Mouse (Mus musculus): ENCODE measurements at regions not wholly inside any gene's neighbourhood (a gene's known extent, or its start where the extent isn't known, plus 50 kb on each side); places are given as distances from the start of the nearest gene placed in this dataset.

DNA sequence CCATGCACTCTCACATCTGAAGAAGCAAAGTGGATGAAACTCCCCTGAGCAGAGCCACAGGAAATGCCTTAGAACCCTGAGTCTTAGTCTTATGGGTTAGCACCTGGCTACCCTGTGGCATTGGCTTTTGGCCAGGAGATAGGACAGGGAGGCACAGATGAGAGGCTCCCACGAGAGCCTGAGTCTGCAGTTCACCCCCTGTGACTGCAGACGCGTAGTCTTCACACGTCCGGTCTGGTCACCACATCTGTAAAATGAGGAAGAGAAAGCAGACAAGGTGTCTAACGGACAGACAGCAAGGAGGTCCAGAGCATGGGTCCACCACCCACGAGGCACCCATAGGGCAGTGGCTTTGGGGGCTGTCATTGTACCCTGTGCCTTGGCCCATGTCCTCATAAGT is 203.2 kb upstream of the Tle3 start:
- DNase-seq (ENCODE audit: low spot score) (no peak), ATAC-seq (ENCODE audit: low FRiP score) (no peak)
- Histone ChIP-seq H3K4me3 (replicated peaks; ENCODE audit: low read length) (no peak overlapping the region), H3K9me3 (ENCODE audit: control insufficient read depth, low read length) (no peaks in the 10 kb centered on the region), H3K9ac (no peak overlapping the region), H3K4me2 (replicated peaks) (no peak overlapping the region), H3K27me3 (ENCODE audit: control insufficient read depth, insufficient read depth, low read length) (no peaks in the 10 kb centered on the region), H3K27ac (no peak overlapping the region), H3K4me1 (replicated peaks; ENCODE audit: control insufficient read depth, insufficient read depth, low read length) (peaks cover 5% of the 10 kb centered on the region), H3K36me3 (replicated peaks; ENCODE audit: control insufficient read depth, insufficient read depth) (no peaks in the 10 kb centered on the region)
- WGBS: 90% methylated on average over 7 of the region's 7 CpGs

GRCm38 (mm10) chr9:61169506-61170090 is 202.6 kb upstream of the Tle3 start:
- Histone ChIP-seq H3K36me3 (replicated peaks; ENCODE audit: control insufficient read depth, insufficient read depth) (no peaks in the 10 kb centered on the region), H3K4me1 (replicated peaks; ENCODE audit: control insufficient read depth, insufficient read depth, low read length) (peaks cover 5% of the 10 kb centered on the region), H3K9ac (no peak overlapping the region), H3K9me3 (ENCODE audit: control insufficient read depth, low read length) (no peaks in the 10 kb centered on the region), H3K4me3 (replicated peaks; ENCODE audit: low read length) (no peak overlapping the region), H3K4me2 (replicated peaks) (no peak overlapping the region), H3K27ac (no peak overlapping the region), H3K27me3 (ENCODE audit: control insufficient read depth, insufficient read depth, low read length) (no peaks in the 10 kb centered on the region)
- no peak for ATAC-seq (ENCODE audit: low FRiP score)
- WGBS: 87% methylated on average over 9 of the region's 9 CpGs
- no peak for DNase-seq (ENCODE audit: low spot score)

- Histone ChIP-seq H3K27ac (no peak overlapping the region), H3K4me1 (replicated peaks; ENCODE audit: control insufficient read depth, insufficient read depth, low read length) (no peaks in the 10 kb centered on the region), H3K9me3 (ENCODE audit: control insufficient read depth, low read length) (no peaks in the 10 kb centered on the region), H3K9ac (no peak overlapping the region), H3K36me3 (replicated peaks; ENCODE audit: control insufficient read depth, insufficient read depth) (no peaks in the 10 kb centered on the region), H3K4me3 (replicated peaks; ENCODE audit: low read length) (no peak overlapping the region), H3K27me3 (ENCODE audit: control insufficient read depth, insufficient read depth, low read length) (no peaks in the 10 kb centered on the region), H3K4me2 (replicated peaks) (no peak overlapping the region)
- WGBS: 93% methylated on average over 6 of the region's 6 CpGs
- no peak for DNase-seq (ENCODE audit: low spot score)
- no peak for ATAC-seq (ENCODE audit: low FRiP score)
Observed at GRCm38 (mm10) chr9:61170921-61171320, 201.2 kb upstream of the Tle3 start.

GRCm38 (mm10) chr9:61172421-61172820 is 199.7 kb upstream of the Tle3 start:
- Histone ChIP-seq H3K4me1 (replicated peaks; ENCODE audit: control insufficient read depth, insufficient read depth, low read length) (no peaks in the 10 kb centered on the region), H3K27me3 (ENCODE audit: control insufficient read depth, insufficient read depth, low read length) (no peaks in the 10 kb centered on the region), H3K9me3 (ENCODE audit: control insufficient read depth, low read length) (no peaks in the 10 kb centered on the region), H3K36me3 (replicated peaks; ENCODE audit: control insufficient read depth, insufficient read depth) (no peaks in the 10 kb centered on the region), H3K4me2 (replicated peaks) (no peak overlapping the region), H3K27ac (no peak overlapping the region), H3K4me3 (replicated peaks; ENCODE audit: low read length) (no peak overlapping the region), H3K9ac (no peak overlapping the region)
- ATAC-seq (ENCODE audit: low FRiP score): no peak
- no peak for DNase-seq (ENCODE audit: low spot score)

DNA sequence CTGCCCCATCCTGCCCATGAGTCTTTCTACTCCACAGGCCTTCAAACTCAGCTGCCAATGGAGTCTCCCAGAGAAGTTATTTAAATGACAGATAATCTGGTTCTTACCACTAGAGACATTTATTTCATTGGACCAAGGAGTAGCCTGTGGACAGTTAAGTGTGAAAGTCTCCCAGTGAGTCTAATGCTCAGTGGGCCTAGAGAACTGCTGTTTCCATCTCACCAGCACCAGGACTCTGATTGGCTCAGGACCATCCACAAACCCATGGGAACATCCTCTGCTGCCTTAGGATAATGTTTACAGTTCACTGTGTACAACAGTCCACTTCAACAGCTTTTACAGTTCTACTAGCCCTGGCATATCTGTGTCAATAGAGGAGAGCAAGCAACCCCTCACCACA is 198.6 kb upstream of the Tle3 start:
- Histone ChIP-seq H3K27me3 (ENCODE audit: control insufficient read depth, insufficient read depth, low read length) (no peaks in the 10 kb centered on the region), H3K4me2 (replicated peaks) (no peak overlapping the region), H3K9me3 (ENCODE audit: control insufficient read depth, low read length) (no peaks in the 10 kb centered on the region), H3K4me1 (replicated peaks; ENCODE audit: control insufficient read depth, insufficient read depth, low read length) (no peaks in the 10 kb centered on the region), H3K9ac (no peak overlapping the region), H3K4me3 (replicated peaks; ENCODE audit: low read length) (no peak overlapping the region), H3K27ac (no peak overlapping the region), H3K36me3 (replicated peaks; ENCODE audit: control insufficient read depth, insufficient read depth) (no peaks in the 10 kb centered on the region)
- no peak for ATAC-seq (ENCODE audit: low FRiP score)
- no peak for DNase-seq (ENCODE audit: low spot score)

DNA sequence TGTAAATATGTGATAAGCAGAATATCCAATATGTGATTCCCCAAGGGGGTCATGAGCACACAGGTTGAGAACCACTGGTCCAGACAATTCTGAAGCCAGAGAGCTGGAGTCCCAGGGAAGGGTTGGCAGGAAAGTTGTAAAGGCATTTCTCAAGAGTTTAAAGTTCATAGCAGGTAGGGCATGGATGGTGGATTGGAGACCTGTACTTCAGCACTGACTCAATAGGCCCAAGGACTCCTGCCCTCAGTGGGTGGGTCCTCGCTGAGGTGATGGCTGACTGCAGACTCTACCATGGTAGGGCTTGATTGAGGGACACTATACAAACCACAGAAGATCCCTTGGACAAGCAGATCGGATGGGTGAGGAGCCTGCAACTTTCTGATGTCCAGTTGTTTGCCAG is 196.8 kb upstream of the Tle3 start:
- ATAC-seq (ENCODE audit: low FRiP score): no peak
- H3K4me2 ChIP-seq (replicated peaks): no peak overlapping the region
- no peak overlapping the region for H3K4me3 ChIP-seq (replicated peaks; ENCODE audit: low read length)
- no peaks in the 10 kb centered on the region for H3K27me3 ChIP-seq (ENCODE audit: control insufficient read depth, insufficient read depth, low read length)
- no peaks in the 10 kb centered on the region for H3K4me1 ChIP-seq (replicated peaks; ENCODE audit: control insufficient read depth, insufficient read depth, low read length)
- H3K27ac ChIP-seq: no peak overlapping the region
- no peak overlapping the region for H3K9ac ChIP-seq
- H3K9me3 ChIP-seq (ENCODE audit: control insufficient read depth, low read length): no peaks in the 10 kb centered on the region
- 97% methylated on average over 2 of the region's 2 CpGs for WGBS
- no peak for DNase-seq (ENCODE audit: low spot score)
- no peaks in the 10 kb centered on the region for H3K36me3 ChIP-seq (replicated peaks; ENCODE audit: control insufficient read depth, insufficient read depth)

GRCm38 (mm10) chr9:61176856-61177255 is 195.3 kb upstream of the Tle3 start:
- Histone ChIP-seq H3K27ac (no peak overlapping the region), H3K36me3 (replicated peaks; ENCODE audit: control insufficient read depth, insufficient read depth) (no peaks in the 10 kb centered on the region), H3K9me3 (ENCODE audit: control insufficient read depth, low read length) (no peaks in the 10 kb centered on the region), H3K9ac (no peak overlapping the region), H3K4me3 (replicated peaks; ENCODE audit: low read length) (no peak overlapping the region), H3K4me1 (replicated peaks; ENCODE audit: control insufficient read depth, insufficient read depth, low read length) (no peaks in the 10 kb centered on the region), H3K4me2 (replicated peaks) (no peak overlapping the region), H3K27me3 (ENCODE audit: control insufficient read depth, insufficient read depth, low read length) (no peaks in the 10 kb centered on the region)
- ATAC-seq (ENCODE audit: low FRiP score): no peak
- WGBS: 93% methylated on average over 3 of the region's 3 CpGs
- DNase-seq (ENCODE audit: low spot score): no peak

DNA sequence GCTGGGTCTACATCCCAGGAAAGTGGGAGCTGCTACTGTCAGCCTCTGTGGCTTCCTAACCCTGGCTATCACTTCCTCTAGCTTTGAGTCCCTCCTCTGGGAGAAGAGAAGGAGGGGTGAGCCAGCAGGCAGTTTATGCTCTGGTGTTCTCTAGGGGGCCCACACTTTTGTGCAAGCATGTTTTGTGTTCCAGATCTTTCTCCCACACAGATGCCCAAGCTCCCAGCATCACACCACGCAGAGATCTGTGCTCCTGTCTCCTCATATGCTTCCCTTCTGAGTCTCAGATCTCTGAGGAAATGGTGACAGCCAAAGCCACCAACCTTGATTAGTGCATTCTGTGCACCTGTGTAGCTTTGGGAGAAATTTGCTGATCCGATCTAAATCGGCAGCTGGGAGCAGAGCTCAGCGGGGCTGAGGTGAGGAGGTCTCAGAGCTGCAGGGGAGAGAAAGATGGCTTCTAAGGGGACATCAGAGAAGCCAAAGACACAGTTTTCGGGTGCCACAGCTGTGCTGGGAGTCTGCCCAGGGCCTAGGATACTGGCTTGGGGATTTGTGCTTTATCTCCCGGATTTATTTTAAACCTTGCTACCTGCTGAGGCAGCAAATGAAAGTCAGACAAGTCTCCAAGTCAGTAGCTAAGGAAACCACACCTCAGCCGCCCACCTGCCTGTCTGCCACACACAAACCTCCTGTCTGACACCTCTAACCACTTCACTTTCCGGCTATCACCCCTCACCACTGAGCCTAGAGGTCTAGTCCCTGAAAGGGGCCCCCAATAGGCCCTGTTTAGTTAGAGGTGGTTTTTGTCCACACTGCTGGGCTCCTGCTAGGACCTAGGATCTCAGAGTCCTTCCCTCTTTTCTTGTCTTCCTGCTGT is 185.4 kb upstream of the Tle3 start:
- Histone ChIP-seq H3K4me2 (replicated peaks) (no peak overlapping the region), H3K9me3 (ENCODE audit: control insufficient read depth, low read length) (peaks cover 6% of the 10 kb centered on the region; the same call in 1 of the 2 replicates), H3K27me3 (ENCODE audit: control insufficient read depth, insufficient read depth, low read length) (no peaks in the 10 kb centered on the region), H3K9ac (no peak overlapping the region), H3K36me3 (replicated peaks; ENCODE audit: control insufficient read depth, insufficient read depth) (no peaks in the 10 kb centered on the region), H3K27ac (no peak overlapping the region), H3K4me1 (replicated peaks; ENCODE audit: control insufficient read depth, insufficient read depth, low read length) (no peaks in the 10 kb centered on the region), H3K4me3 (replicated peaks; ENCODE audit: low read length) (no peak overlapping the region)
- DNase-seq (ENCODE audit: low spot score) (no peak), ATAC-seq (ENCODE audit: low FRiP score) (no peak)
- 64% methylated on average over 8 of the region's 8 CpGs for WGBS

- WGBS: 38% methylated on average over 3 of the region's 3 CpGs
- Histone ChIP-seq H3K4me1 (replicated peaks; ENCODE audit: control insufficient read depth, insufficient read depth, low read length) (no peaks in the 10 kb centered on the region), H3K27me3 (ENCODE audit: control insufficient read depth, insufficient read depth, low read length) (no peaks in the 10 kb centered on the region), H3K9me3 (ENCODE audit: control insufficient read depth, low read length) (peaks cover 6% of the 10 kb centered on the region; the same call in 1 of the 2 replicates), H3K4me3 (replicated peaks; ENCODE audit: low read length) (no peak overlapping the region), H3K4me2 (replicated peaks) (no peak overlapping the region), H3K36me3 (replicated peaks; ENCODE audit: control insufficient read depth, insufficient read depth) (no peaks in the 10 kb centered on the region), H3K27ac (no peak overlapping the region), H3K9ac (no peak overlapping the region)
- ATAC-seq (ENCODE audit: low FRiP score): no peak
- DNase-seq (ENCODE audit: low spot score): no peak
Observed at GRCm38 (mm10) chr9:61187713-61188399, 184.3 kb upstream of the Tle3 start.
